Mouse (Mus musculus) bone marrow macrophage, adult 2 months (primary cell): ENCODE measurements around the gene Zfp637. TPM values are rescaled to one million over a fixed set of nuclear protein-coding genes. Genes with fewer than 3 reads are reported as not detected.

Experiments
- H3K27ac ChIP-seq: 2 replicates; pipeline ENCODE4 v1.5.1; 2012; ENCODE audit warnings: low read depth, low read length; ENCODE audit not compliant: insufficient read depth
- H3K4me1 ChIP-seq: 2 replicates; pipeline ENCODE4 v1.6.1; 2012; ENCODE audit warnings: low read length; ENCODE audit not compliant: control insufficient read depth, insufficient read depth
- H3K4me3 ChIP-seq: 2 replicates; pipeline ENCODE4 v1.5.1; 2012; ENCODE audit warnings: mild to moderate bottlenecking, low read length, moderate library complexity; ENCODE audit not compliant: insufficient read depth
- CTCF ChIP-seq: IDR thresholded peaks from 2 replicates; pipeline ENCODE4 v1.5.1; 2012; ENCODE audit warnings: low read depth, mild to moderate bottlenecking, low read length, moderate library complexity
- POLR2A ChIP-seq: IDR thresholded peaks from 2 replicates; pipeline ENCODE4 v1.6.1; 2012; ENCODE audit warnings: mild to moderate bottlenecking, low read depth, low read length, borderline replicate concordance
- polyA plus RNA-seq: library from polyadenylated mRNA; stranded (reverse); fragments of >200 nt; gene quantifications from 2 replicates; pipeline ENCODE4 v1.2.4, GENCODE M21; 2012; ENCODE audit not compliant: missing spikeins, insufficient read depth, insufficient read length

Zfp637 gene
- polyA plus RNA-seq, 1 experiment, result 20.6 TPM

DNA sequence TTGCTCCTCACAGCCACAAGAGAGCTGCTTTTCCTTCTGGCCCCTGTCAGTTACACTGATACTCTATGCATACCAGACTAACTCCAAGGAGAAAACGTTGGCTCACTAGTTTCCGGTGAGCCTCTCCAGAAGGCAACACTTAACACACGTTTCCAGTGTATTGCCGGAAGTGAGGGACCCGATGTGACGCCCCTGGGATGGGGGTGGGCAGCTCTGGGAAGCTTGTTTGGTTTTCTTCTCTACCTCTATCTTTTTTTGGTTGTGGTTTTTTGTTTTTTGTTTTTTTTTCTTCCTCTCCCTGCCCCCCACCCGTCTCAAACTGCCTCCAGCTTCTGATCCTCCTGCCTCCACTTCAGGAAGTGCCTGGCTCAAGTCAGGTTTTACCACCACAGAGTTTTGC is 41.0 kb downstream of the Zfp637 start:
- H3K4me1 ChIP-seq, result peaks cover 23% of the 10 kb centered on the region
- peak overlapping the region; percentile 91 for H3K27ac ChIP-seq
- TF ChIP-seq POLR2A (no peak), CTCF (no peak)
- H3K4me3 ChIP-seq, result no peak overlapping the region

- Histone ChIP-seq H3K4me3 (no peak overlapping the region), H3K27ac (no peak overlapping the region), H3K4me1 (peaks cover 18% of the 10 kb centered on the region)
- TF ChIP-seq POLR2A (no peak), CTCF (no peak)
Observed at GRCm38 (mm10) chr6:117885943-117886342, 45.0 kb downstream of the Zfp637 start.

- Histone ChIP-seq H3K4me1 (peaks cover 6% of the 10 kb centered on the region), H3K4me3 (no peak overlapping the region), H3K27ac (no peak overlapping the region)
- TF ChIP-seq CTCF (no peak), POLR2A (no peak)
Observed at GRCm38 (mm10) chr6:117888032-117888431, 47.1 kb downstream of the Zfp637 start.

- Histone ChIP-seq H3K4me1 (peaks cover 6% of the 10 kb centered on the region), H3K27ac (no peak overlapping the region), H3K4me3 (no peak overlapping the region)
- TF ChIP-seq POLR2A, result no peak
- TF ChIP-seq CTCF, result no peak
Observed at GRCm38 (mm10) chr6:117888642-117889096, 47.7 kb downstream of the Zfp637 start.

GRCm38 (mm10) chr6:117890257-117890656 is 49.3 kb downstream of the Zfp637 start:
- Histone ChIP-seq H3K4me1 (peaks cover 6% of the 10 kb centered on the region), H3K4me3 (no peak overlapping the region), H3K27ac (no peak overlapping the region)
- TF ChIP-seq POLR2A (no peak), CTCF (no peak)

GRCm38 (mm10) chr6:117891369-117892160 is 50.6 kb downstream of the Zfp637 start:
- no peak for TF ChIP-seq POLR2A
- no peak for TF ChIP-seq CTCF
- Histone ChIP-seq H3K4me3 (no peak overlapping the region), H3K4me1 (peaks cover 6% of the 10 kb centered on the region), H3K27ac (no peak overlapping the region)

DNA sequence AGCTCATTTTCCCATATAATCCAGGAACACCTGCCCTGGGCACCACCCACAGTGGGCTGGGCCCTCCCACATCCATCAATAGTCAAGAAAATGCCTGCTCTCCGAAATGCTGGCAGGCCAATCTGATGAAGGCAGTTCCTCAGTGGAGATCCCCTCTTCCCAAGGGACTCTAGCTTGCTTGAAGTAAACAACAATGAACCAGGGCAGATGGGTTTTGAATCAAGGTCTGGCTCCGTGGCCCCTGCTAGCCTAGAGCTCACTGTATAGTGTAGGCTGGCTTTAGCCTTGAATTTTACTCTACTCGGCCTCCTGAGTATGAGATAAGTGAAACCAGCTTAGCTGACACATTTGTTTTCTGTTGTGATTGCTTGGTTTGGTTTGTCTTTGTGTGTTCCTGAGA is 51.4 kb downstream of the Zfp637 start:
- H3K4me1 ChIP-seq, result peaks cover 6% of the 10 kb centered on the region
- no peak overlapping the region for H3K4me3 ChIP-seq
- TF ChIP-seq CTCF (no peak), POLR2A (no peak)
- no peak overlapping the region for H3K27ac ChIP-seq

GRCm38 (mm10) chr6:117893435-117893834 is 52.5 kb downstream of the Zfp637 start:
- H3K27ac ChIP-seq, result no peak overlapping the region
- H3K4me1 ChIP-seq, result peaks cover 6% of the 10 kb centered on the region
- no peak overlapping the region for H3K4me3 ChIP-seq
- no peak for TF ChIP-seq CTCF
- no peak for TF ChIP-seq POLR2A

Other genes starting within 250 kb of the Zfp637 start
- gene Zfp239, start 20.9 kb downstream of the Zfp637 start, polyA plus RNA-seq, result 0.62 and 1.3 TPM in 2 replicates
- gene Hnrnpf, start 59.1 kb downstream of the Zfp637 start, polyA plus RNA-seq, result 327 and 355 TPM in 2 replicates
- gene Fxyd4, start 96.5 kb downstream of the Zfp637 start, polyA plus RNA-seq, result not detected in 2 replicates
- gene Rasgef1a, start 170.3 kb downstream of the Zfp637 start, polyA plus RNA-seq, result 2.3 and 3.0 TPM in 2 replicates